Mouse (Mus musculus): Measurements from ENCODE around the gene Calb2.
A peak's percentile ranks its signal among the peaks of the same experiment; 100 is the strongest.

Gene Calb2

DNA sequence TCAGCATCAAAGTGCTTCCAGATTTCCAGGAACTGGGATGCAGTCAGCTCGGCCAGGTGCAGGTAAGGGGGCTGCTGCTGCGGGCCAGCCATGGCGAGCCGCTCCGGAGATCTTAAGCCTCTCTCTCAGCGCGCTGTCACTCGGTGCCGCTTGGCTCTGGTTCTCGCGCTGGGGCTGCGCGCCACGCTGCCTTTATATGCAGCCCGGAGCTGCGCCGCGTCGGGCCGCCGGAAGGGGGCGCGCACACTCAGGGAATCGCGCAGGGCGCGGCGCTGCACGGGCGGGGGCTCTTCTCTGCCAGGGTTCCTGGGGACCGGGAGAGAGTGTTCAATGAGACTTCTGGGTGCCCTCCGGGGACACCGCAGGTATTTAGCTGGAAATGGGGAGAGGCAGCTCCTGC is at the start of gene Calb2:
Calb2 (minus strand) TSS at position 165 of the 400 bp plus-strand sequence.
- peak; percentile 12 for DNase-seq (ENCODE audit: low read depth)

GRCm38 (mm10) chr8:110217681-110218131 is 49.7 kb upstream of the Calb2 start:
- peak; percentile 99 for DNase-seq (ENCODE audit: low read depth)

GRCm38 (mm10) chr8:110217198-110217597 is 49.2 kb upstream of the Calb2 start:
- DNase-seq (ENCODE audit: low read depth): no peak

DNA sequence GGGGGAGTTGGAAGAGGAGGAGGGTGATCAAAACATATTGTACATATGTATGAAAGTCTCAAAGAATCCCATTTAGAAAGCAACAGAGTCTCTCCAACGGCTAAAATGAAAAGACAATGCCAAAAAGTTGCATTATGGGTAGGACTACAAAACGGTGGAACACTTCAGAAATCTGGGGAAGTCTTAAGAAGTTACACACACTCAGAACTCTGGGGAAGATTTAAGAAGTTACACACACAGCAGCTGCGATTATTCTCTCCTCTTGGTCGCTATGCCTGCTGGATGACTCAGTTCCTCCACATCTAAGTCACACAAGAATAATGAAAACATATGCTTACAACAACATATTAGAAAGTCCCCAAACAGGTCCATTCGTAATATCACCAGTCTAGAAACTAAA is 48.2 kb upstream of the Calb2 start:
- peak; percentile 23 for DNase-seq (ENCODE audit: low read depth)

- no peak for DNase-seq (ENCODE audit: low read depth)
These were observed 47.4 kb upstream of the Calb2 start, which contains the start of gene Cmtr2 for GRCm38 (mm10) chr8:110215365-110215764. Cmtr2 (plus strand) TSS chr8:110215665.

- no peak for DNase-seq (ENCODE audit: low read depth)
These were observed 33.8 kb upstream of the Calb2 start for GRCm38 (mm10) chr8:110201806-110202205.

DNA sequence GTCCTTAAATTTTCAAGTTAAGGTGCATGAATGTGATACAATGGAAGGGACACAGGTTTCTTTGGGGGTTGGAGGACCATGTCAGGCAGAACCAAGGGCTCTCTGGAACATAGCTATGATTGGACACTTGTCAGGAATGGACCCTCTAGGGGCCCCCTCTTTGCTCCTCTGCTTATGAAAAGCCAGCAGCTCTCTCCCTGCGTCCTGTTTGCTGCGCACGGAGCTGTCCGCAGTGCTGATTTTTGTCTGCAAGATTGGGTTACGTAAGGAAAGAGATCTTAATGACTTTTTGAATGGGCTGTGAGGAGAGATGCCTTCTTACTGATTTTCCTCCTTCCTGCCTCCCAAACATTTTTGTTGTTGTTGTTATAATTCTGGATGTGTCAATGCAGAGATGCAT is 28.7 kb upstream of the Calb2 start:
- DNase-seq (ENCODE audit: low read depth): no peak

DNA sequence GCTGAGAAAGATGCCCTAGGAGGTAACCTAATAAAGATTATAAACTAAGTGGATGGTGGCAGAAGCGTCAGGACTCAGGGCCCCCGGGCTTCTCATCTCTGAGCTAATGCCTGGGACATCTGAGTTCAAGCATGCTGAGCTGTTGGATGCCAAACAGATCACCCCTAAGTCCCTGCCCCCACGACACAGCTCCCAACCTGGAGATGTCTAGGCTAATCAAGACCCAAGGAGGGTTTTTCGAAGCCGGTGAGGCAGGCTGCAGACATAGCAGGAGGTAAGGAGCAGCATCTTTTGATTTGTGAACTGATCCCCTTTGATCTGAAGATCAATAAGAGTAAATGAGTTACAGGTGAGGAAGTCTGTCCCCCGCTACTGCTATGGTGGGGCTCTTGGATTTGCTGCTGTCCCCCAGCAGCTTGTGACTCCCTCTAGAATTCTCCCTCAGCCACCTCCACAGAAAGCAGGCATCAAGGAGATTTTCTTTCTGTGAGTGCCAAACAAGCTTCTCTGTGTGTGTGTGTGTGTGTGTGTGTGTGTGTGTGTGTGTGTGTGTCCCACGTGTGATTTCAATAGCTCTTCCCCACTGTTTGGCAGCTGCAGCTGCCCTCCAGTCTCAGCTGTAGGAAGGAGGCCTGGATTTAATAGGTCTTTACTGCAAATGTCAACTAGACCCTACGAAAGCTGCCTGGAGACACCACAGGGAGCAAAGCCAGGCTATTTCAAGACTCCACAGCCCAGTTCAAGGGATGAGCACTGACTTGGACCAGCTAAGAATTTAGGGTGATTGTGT is 21.1 kb upstream of the Calb2 start:
- DNase-seq (ENCODE audit: low read depth): no peak

DNA sequence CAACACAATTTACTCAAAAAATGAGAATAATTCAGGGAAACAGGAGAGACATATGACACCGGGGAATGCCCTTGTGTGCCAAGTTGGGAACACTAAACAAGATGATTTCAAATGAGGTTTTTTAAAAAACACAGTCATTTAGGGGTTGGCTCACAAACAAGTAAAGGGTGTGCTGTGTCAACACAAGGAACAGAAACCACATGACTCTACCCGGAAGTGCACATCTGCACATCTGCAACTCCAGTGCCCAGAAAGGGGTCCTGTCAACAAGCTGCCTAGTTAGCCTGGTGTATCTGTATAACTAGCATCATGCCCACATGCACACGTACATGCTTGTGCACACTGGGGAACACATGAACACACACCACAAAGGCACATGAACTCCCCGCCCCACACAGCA is 17.5 kb upstream of the Calb2 start:
- DNase-seq (ENCODE audit: low read depth): no peak

GRCm38 (mm10) chr8:110183748-110184147 is 15.7 kb upstream of the Calb2 start:
- no peak for DNase-seq (ENCODE audit: low read depth)

GRCm38 (mm10) chr8:110182735-110183367 is 14.8 kb upstream of the Calb2 start:
- no peak for DNase-seq (ENCODE audit: low read depth)

GRCm38 (mm10) chr8:110177359-110178155 is 9.5 kb upstream of the Calb2 start:
- no peak for DNase-seq (ENCODE audit: low read depth)

DNA sequence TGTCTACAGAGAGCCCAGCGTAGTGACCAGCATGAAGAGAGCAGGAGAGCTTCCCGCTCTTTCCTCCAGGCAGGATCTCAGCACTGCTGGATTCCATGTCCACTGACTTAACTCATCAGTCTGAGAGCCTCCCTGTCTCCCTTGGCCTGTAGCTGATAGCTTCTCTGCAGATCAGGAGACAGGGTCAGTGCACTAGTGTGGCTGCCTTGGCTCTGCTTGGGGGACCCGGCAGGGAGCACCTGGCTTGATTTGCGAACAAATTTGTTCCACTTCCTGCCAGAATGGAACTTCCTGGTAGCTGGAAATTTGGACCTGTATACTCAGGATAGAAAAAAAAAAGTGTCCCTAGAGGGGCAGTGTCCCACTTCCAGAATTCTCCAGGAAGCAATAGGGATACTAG is 6.8 kb upstream of the Calb2 start:
- no peak for DNase-seq (ENCODE audit: low read depth)

- DNase-seq (ENCODE audit: low read depth): no peak
These were observed 4.2 kb upstream of the Calb2 start for GRCm38 (mm10) chr8:110172161-110172560.

DNA sequence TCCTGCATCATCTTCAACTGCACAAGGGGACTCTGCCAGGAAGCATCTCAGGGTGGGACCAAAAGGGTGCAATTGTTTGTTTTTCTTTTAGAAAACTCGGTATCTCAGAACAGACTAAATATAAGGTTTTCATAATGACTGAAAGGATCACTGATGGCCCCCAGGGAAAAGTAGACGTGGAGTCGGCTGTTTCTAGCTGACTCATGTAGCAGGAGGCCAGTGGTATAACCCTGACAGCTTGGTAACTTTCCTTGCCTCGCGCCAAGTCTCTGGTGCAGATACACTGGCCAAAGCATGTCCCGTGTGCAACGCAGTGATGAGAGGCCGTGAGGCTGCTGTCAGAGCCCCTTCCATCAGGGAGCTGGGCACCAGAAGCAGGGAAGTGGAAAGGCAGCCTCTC is 1.7 kb downstream of the Calb2 start:
- DNase-seq (ENCODE audit: low read depth): no peak

GRCm38 (mm10) chr8:110162007-110162406 is 6.0 kb downstream of the Calb2 start:
- DNase-seq (ENCODE audit: low read depth): no peak

- DNase-seq (ENCODE audit: low read depth): no peak
These were observed 15.1 kb downstream of the Calb2 start for GRCm38 (mm10) chr8:110152951-110153350.

DNA sequence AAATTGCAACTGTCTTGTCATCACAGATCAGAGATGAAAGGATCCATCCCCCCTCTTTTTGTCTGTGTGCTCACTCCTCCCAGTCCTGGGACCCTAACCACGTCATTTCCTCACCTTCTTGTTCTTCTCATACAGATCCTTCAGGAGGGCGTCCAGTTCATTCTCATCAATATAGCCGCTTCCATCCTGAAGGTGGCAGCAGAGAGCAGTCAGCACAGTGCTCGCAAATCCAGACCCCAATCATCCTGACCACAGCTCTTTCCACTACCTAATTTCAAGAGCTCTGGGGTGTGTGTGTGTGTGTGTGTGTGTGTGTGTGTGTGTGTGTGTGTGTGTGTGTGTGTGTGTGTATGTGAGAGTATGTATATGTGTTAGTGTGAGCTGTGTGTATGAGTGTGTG is 22.5 kb downstream of the Calb2 start:
- DNase-seq (ENCODE audit: low read depth): peak; percentile 56

DNA sequence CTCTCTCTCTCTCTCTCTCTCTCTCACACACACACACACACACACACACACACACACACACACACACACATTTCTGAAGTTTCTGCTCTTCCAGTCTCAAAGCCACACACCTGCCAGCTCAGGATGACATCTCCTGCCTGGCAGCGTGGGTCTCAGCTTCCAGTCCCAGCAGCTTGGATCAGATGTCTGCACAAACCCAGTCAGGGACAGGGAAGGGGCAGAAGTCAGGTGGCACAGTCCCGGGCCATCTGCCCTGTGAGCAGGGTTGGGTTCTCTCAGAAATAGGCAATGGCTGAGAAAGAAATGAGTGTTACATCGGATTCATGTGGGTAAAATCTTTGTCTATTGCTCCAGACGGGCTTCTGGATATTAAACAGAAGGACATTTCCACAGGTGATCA is 27.2 kb downstream of the Calb2 start:
- no peak for DNase-seq (ENCODE audit: low read depth)

GRCm38 (mm10) chr8:110140156-110140555 is 27.9 kb downstream of the Calb2 start:
- no peak for DNase-seq (ENCODE audit: low read depth)

GRCm38 (mm10) chr8:110135515-110135914 is 32.5 kb downstream of the Calb2 start:
- DNase-seq (ENCODE audit: low read depth): no peak

- no peak for DNase-seq (ENCODE audit: low read depth)
These were observed 33.8 kb downstream of the Calb2 start for GRCm38 (mm10) chr8:110134236-110134635.

DNA sequence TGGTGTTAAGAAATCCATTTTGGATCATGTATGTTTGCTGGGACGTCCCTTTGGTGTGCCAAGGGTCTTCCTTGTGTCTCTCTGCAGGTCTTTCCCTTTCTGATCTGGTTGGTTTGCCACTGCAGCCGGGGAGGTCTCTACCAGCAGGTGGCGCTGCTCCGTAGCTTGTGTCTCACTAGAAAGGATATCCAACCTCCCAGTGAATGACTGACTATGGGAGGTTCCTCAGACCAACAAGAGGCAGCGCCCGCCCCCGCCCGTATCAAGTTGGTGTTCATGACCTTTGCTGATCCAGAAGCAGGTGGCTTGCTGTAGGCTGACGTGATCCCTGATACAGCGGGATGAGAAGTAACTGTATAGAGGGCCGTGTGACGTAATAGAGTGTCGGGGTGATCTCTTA is 37.5 kb downstream of the Calb2 start:
- peak; percentile 61 for DNase-seq (ENCODE audit: low read depth)

Measured in induced T-regulatory cell, adult 2 months (primary cell).